Mouse (Mus musculus): ENCODE measurements around the gene Traf3ip1.

Traf3ip1 gene

DNA sequence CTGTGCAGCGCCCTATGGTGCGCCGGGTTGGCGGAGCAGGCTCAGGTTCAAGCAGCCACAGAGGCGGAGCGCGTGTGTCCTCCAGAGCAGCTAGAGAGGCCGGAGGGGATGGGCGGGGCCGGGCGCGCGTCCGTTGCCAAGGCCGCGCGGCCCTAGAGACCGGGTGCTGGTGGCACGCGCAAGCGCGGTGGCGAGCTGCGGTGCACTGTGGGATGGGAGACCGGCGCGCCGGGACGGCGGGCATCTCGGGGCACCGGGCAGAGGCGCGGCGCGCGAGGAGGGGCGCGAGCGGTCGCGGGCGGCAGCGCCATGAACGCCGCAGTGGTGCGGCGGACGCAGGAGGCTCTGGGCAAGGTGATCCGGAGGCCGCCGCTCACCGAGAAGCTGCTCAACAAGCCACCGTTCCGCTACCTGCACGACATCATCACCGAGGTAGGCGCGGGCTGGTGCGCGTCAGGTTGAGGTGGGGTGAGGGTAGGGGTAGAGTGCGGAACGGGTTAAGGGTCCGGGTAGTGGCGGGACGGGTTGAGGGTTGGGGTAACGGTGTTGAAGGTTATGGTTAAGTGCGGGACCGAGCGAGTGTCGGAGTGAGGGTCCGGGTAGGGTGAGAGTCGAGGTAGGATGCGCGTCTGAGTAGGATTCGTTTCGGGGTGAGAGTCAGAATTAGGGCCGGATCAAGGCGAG, at the start of gene Traf3ip1:
Gene Traf3ip1 (plus strand): TSS at position 191 of the 684 bp plus-strand sequence.
- peak; percentile 95 for DNase-seq (ENCODE audit: low spot score)

DNA sequence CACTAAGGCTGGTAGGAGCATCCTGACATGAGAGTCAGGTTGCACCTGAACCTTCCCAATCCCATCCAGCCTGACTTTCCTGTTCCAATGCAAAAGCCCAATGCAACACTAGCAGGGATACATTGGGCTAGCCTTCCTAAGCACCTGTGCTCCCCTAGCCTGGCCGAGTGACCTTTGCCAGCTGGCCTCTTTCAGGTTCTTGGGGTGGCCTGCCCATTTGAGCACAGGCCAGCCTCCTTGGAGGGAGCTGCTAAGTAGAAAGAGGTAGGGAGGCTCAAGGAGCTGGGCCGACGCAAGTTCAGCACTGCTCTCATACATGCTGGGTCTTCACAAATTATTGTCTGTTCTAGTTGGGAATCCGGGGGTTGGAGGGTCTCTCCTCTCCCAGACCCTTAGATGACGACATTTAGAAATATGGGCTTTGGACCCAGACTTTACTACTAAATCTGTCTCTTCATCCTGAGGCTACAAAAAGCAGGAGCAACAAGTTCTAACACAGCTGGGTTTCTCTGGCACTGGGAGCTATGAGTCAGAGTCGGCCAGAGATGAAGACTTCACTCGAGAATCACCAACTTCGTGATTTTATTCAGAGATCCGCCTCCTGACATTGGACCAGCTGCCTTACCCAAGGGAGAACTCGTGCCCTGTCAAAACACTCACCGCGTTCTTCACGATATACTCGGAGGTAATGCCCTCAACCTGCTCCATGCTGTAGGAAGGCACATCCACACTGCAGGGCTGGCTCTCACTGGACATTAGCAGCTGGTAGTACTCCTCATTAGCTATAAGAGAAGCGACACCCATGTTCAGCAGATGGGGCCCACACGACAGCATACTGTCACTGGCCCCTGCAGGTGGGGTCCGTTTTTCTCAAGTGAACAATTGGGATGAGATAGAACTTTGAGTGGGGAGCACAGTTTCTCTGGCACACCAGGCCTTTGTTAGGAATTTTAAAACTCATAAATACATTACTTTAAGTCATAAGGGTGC, 49.3 kb upstream of the Traf3ip1 start:
- no peak for DNase-seq (ENCODE audit: low spot score)

- no peak for DNase-seq (ENCODE audit: low spot score)
These were observed 48.4 kb upstream of the Traf3ip1 start for GRCm38 (mm10) chr1:91446060-91446459.

GRCm38 (mm10) chr1:91446511-91446910, 47.9 kb upstream of the Traf3ip1 start:
- DNase-seq (ENCODE audit: low spot score), result no peak

DNA sequence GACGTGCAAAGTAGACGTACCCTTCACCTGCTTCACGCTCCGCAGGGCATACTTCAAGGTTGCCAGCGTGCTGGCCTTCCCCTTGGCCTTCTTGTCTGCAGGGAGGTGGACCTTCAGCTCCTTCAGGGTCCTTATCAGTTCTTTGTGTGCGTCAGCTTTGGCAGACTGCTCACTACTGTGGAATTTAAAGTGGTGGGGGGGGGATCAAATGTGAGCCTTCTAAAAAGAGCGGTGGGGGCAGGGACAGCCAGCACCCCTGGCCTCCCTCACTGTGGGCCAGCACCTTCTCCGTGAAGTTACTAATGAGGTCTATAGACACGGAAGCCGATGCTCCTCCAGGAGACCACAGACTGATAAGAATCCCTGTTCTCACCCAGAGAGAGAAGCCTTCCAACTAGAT, 45.8 kb upstream of the Traf3ip1 start:
- DNase-seq (ENCODE audit: low spot score), result no peak

GRCm38 (mm10) chr1:91450851-91451250, 43.6 kb upstream of the Traf3ip1 start:
- no peak for DNase-seq (ENCODE audit: low spot score)

DNA sequence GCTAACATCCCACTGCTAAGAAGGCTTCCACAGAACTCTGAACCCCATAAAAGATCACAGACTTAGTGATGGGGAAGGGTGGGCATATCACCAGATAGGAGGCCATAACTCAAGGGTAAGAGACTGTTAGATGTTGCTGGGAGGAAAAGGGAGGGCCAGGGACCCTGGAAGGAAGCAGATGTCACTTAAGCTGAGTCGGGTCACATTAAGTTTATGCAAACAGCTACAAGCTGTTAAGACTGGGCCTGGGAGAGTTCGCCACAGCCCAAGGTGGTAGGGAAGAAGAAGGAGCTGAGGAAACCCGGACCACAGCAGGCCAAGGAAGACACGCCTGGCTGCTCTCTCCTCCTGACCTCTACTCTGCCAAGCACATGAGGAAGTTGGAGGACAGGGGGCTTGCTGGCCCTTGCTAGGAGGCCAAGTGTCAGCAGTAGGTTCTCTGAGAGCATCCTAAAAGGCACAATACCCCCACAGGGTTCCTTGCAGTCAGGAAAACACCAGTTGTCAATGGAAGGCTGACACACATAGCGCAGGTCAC, 42.8 kb upstream of the Traf3ip1 start:
- no peak for DNase-seq (ENCODE audit: low spot score)

- DNase-seq (ENCODE audit: low spot score), result no peak
These were observed 40.5 kb upstream of the Traf3ip1 start for GRCm38 (mm10) chr1:91453932-91454331.

- no peak for DNase-seq (ENCODE audit: low spot score)
These were observed 40.1 kb upstream of the Traf3ip1 start for GRCm38 (mm10) chr1:91454366-91454765.

DNA sequence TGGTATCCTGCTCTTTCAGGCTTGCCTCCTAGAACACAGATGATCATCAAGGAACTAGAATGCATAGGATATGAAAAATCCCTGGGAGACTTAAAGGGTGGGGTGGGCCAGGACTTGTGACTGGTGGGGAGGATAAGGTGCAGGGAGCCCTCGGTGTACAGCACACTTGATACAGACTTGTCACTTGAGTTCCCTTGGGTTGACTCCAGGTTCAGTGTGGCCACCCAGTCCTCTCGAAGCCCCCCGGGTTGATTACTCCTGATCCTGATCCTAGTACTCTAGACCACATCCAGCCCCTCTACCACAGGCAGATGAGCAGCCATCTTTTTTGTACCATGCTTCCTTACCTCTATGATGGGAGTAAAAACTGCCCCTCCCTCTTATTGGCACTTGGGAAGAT, 39.5 kb upstream of the Traf3ip1 start:
- no peak for DNase-seq (ENCODE audit: low spot score)

DNA sequence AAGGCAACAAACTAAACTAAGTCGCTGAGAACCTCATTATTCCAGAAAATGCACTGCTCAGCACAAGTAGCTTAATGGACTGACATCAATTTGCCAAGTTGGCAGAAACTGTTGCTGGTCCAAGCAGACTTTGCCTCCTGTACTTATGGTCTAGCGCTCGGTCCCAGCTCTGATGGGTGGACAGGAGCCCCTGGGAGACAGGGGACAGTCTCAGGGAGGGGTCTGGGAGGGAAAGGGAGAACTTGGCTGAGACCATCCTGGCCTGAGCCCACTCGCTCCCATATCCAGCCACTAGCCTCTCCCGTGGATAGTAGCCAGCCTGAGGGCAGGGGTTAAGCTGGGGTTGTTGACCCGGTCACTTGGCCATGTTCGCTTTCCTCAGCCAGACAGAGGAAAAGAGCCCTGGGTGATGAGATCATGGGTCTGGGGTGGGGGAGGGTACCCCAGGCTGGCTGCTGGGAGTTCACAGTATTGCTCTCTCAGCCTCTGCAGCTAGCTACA, 38.7 kb upstream of the Traf3ip1 start:
- peak; percentile 73 for DNase-seq (ENCODE audit: low spot score)

- peak; percentile 77 for DNase-seq (ENCODE audit: low spot score)
These were observed 38.1 kb upstream of the Traf3ip1 start for GRCm38 (mm10) chr1:91456301-91456801.

DNA sequence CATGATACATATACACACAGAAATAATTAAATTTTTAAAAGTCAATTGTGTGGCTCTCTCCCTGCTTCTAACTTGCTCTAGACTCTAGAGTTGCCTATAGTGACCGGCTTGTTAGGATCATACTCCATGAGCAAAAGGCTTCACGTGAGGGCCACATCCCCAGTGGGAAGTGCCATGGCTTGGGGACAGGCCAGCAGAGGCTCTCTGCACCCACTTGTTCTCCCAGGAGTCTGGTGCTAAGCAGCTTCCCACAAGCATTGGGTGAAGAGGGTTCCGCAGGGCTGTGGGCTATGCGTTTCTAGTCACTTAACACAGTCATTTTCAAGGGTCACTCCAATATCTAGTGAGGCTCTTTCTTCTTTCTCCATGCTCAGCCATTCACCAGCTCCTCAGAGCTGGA, 37.3 kb upstream of the Traf3ip1 start:
- DNase-seq (ENCODE audit: low spot score), result no peak

GRCm38 (mm10) chr1:91457698-91458097, 36.7 kb upstream of the Traf3ip1 start:
- no peak for DNase-seq (ENCODE audit: low spot score)

- DNase-seq (ENCODE audit: low spot score), result no peak
These were observed 36.1 kb upstream of the Traf3ip1 start for GRCm38 (mm10) chr1:91458223-91458861.

DNA sequence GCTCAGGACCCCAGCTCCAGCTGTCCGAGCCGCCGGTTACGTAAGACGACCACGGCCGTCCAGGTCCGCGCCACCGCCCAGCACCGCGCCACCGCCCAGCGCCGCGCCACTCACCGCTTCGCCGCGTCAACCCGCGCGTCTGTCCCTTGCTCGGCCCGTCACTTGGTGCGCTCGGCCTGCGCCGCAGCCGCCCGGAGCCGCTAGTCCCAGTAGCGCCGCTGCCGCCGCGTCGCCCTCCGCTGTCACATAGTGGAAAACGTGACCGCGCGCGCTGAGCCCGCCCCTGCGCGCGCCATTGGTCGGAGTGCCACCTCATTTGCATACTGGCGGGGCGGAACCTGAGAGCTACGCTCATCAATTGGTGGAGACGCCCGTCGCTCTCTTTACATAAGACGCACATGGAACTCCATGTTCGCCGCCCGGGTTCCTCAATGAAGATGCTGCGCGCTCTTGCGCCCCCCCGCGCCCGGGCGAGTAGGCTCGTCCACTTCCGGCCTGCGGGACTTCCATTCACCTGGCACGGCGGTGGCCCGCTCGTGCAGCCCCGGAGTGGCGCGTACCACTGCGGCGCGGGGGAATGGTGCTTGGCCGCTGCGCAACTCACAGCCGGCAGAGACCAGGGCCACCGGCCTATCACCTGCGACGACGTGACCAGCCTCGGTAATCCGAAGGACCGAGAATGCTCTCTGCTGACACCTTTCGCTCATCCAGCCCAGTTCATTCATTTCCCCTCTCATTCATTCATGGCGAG, 35.2 kb upstream of the Traf3ip1 start, which contains the start of gene Per2:
Gene Per2 (minus strand): TSS at position 266 of the 751 bp plus-strand sequence.
- peak; percentile 100 for DNase-seq (ENCODE audit: low spot score)

GRCm38 (mm10) chr1:91460069-91460468, 34.4 kb upstream of the Traf3ip1 start:
- no peak for DNase-seq (ENCODE audit: low spot score)

DNA sequence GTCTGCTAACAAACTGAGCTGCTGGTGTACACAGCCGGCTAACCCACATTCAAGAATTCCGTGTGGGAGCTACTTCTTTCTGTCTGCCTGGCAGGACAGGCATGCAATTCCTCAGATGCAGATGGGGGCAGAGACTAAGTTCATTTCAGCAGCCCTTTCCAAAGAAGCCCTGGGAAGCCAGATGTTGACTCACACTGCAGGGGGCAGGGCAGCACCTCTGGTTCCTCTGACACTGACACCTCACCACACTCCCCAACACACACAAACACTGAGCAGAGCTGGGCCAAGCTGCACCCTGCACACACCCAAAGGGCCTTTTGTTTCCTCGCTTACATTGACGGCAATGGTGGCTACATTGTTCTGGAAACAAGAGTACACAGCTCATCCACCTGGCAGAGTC, 33.9 kb upstream of the Traf3ip1 start:
- no peak for DNase-seq (ENCODE audit: low spot score)

- DNase-seq (ENCODE audit: low spot score), result no peak
These were observed 31.0 kb upstream of the Traf3ip1 start for GRCm38 (mm10) chr1:91463336-91463995.

DNA sequence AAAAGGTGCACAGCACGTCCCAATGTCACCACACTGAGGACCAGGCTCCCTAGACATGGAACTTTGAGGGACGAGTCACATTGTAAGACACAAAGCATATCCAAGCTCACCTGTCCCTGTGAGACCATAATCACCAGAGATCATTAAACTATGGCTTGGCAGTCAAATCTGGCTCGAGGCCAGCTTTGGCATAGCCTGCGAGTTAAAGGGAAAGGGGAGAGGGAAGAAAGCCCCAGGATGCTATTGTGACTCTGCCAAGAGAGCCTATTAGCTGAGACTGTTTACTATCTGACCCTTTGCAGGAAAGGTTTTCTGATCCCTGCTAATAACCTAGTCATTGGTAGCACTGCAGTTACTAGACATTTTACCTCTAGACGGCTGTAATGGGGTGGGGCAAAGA, 30.0 kb upstream of the Traf3ip1 start:
- DNase-seq (ENCODE audit: low spot score), result no peak

GRCm38 (mm10) chr1:91465244-91465643, 29.2 kb upstream of the Traf3ip1 start:
- no peak for DNase-seq (ENCODE audit: low spot score)
